ENCODE assay signal across 8 mouse cellular contexts in the genomic region with DNA sequence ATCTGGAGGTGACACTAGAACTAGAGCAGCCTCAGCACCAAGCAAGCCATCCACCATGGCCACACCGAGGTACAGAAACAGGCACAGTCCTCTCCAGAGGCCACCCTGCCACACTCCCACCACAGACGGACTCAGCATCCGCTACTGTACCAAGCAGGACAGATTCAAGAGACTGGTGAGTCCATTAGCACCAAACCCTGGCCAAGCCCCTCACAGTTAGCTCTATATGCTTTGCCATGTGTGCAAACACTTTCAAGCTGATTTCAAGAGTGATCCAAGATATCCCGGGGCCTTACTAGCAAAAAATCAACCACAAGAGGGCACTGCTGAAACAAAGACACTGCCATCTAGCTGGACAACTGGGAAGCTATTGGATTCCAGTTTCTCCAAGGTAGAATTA. TPM values are rescaled to one million over a fixed set of nuclear protein-coding genes. Genes with fewer than 3 reads are reported as not detected.
A peak's percentile ranks its signal among the peaks of the same experiment; 100 is the strongest.
DNase-seq lines count a peak whose midpoint lies in the region; ATAC-seq lines count a peak whose summit lies in the region.
"Had no signal": no experiment of that assay in that cellular context is flagged by ENCODE, and none has a peak within 500 bp of the region (broad histone marks: within the 10 kb centered on the region; RNA-seq: fewer than 3 reads in every experiment).

No protein-coding gene starts in this region.

- no peak overlapping the region for H3K4me3 ChIP-seq in lung, embryonic 16.5 days (ENCODE audit: low read length)
- H3K4me3 ChIP-seq: erythroblast, embryonic 14.5 days had no signal

- no peak overlapping the region for H3K4me2 ChIP-seq in lung, embryonic 16.5 days (ENCODE audit: low read depth, low read length)

- no peak overlapping the region for H3K9ac ChIP-seq in lung, embryonic 16.5 days (ENCODE audit: low read length)

- ATAC-seq in lung, embryonic 16.5 days (ENCODE audit: low read depth) = peak; percentile 81

- 72% methylated on average over 4 of the region's 4 CpGs for WGBS in large intestine, adult 2 months
- WGBS in lung, embryonic 16.5 days = 46% methylated on average over 4 of the region's 4 CpGs

- H3K9me3 ChIP-seq in lung, embryonic 16.5 days (ENCODE audit: control insufficient read depth, low read length) = no peaks in the 10 kb centered on the region

- no peak overlapping the region for H3K27ac ChIP-seq in lung, embryonic 16.5 days (ENCODE audit: low read length)

- DNase-seq in 416B (ENCODE audit: low read depth) = peak; percentile 56
- DNase-seq in ES-CJ7 (ENCODE audit: low read depth, low spot score) = peak; percentile 69
- DNase-seq in cerebellum, adult 8-10 months = peak; percentile 49
- peak; percentile 32 for DNase-seq in gastrocnemius, postnatal 10 days
- DNase-seq in large intestine, adult 2 months (ENCODE audit: low read depth, low spot score) = peak; percentile 13
- DNase-seq in right cerebral cortex, postnatal 4 days = peak; percentile 13

- H3K27me3 ChIP-seq in lung, embryonic 16.5 days (ENCODE audit: control insufficient read depth, insufficient read depth, low read depth, low read length) = no peaks in the 10 kb centered on the region

- H3K36me3 ChIP-seq in lung, embryonic 16.5 days (ENCODE audit: control insufficient read depth, insufficient read depth, low read length) = no peaks in the 10 kb centered on the region; the same call in 1 of the 2 replicates

- H3K4me1 ChIP-seq in lung, embryonic 16.5 days (replicated peaks; ENCODE audit: control insufficient read depth, insufficient read depth, low read length) = no peaks in the 10 kb centered on the region

RNA-seq across cellular contexts. Expression of gene Kif16b, which starts 41.9 kb away (rescaled TPM):
- 10 to 100 TPM; 23.9 to 24.5 TPM for total RNA-seq in gastrocnemius, postnatal 10 days (2021)
- 13.5 and 13.9 TPM in 2 replicates for polyA plus RNA-seq in large intestine, adult 2 months (2012; rRNA removed)
- polyA plus RNA-seq in lung, embryonic 16.5 days (2015; fragmentation: Nextera tagmentation; extraction: Ambion mirVana) = 10.5 and 11.4 TPM in 2 replicates

Comparison
In these comparisons a context has a peak if more than half of its experiments do, and no peak if none do; other contexts are left out.
1. DNase-seq: peak in every context shown above with its lines; median percentile 69 in ES-CJ7; 56 in 416B; 49 in cerebellum, adult 8-10 months; 32 in gastrocnemius, postnatal 10 days; 13 in large intestine, adult 2 months; 13 in right cerebral cortex, postnatal 4 days.